Comparison of ENCODE assay signal across 18 mouse cellular contexts in the genomic region with DNA sequence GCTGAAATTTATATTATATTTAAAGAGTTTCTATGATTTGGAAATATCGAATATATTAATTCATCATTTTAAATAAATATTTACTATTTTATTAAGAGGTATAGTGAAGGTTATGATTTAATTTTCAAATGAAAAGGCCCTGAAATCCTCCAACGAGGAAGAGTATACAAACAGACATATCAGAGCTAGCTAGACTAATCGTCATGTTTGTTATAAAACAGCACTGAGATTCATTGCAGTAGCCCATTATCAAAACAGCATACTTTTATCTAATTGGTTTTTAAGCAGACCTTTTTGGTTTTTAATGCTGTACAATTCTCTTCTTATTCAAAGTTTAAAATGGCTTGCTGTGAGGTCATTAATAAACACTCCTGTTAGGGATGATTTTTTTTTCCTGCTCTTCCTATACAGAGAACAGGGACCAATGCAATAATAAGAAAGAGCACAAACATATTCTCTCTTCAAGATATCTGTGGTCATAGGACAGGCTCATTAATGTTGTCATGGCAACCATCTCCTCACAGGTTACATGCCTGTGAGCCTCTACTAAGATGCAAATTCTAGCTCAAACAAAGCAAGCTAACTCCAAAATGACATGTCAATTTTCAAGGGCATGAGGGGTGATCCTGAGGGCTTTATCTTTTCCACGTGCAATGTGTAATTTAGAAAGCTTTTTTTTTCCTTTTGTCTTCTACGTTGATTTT.
A peak's percentile ranks its signal among the peaks of the same experiment; 100 is the strongest.
DNase-seq lines count a peak whose midpoint lies in the region; ATAC-seq and TF ChIP-seq lines count a peak whose summit lies in the region.
"Had no signal": no experiment of that assay in that cellular context is flagged by ENCODE, and none has a peak within 500 bp of the region (broad histone marks: within the 10 kb centered on the region; RNA-seq: fewer than 3 reads in every experiment).

No protein-coding gene starts in this region.

- no peaks in the 10 kb centered on the region for H3K27me3 ChIP-seq in hindbrain, embryonic 13.5 days
- no peaks in the 10 kb centered on the region for H3K27me3 ChIP-seq in midbrain, embryonic 15.5 days (replicated peaks)
- H3K27me3 ChIP-seq: embryonic facial prominence, embryonic 15.5 days had no signal

- H3K4me3 ChIP-seq in hindbrain, embryonic 13.5 days = no peak overlapping the region
- H3K4me3 ChIP-seq in midbrain, embryonic 15.5 days = no peak overlapping the region
- H3K4me3 ChIP-seq: embryonic facial prominence, embryonic 15.5 days had no signal

- WGBS in hindbrain, embryonic 13.5 days = 52% methylated on average over 5 of the region's 5 CpGs
- 47% methylated on average over 5 of the region's 5 CpGs for WGBS in midbrain, embryonic 15.5 days

- no peak for TF ChIP-seq CTCF in brain, embryonic 14.5 days (IDR thresholded peaks at IDR 0.05; ENCODE audit: borderline replicate concordance, extremely low read depth, insufficient read depth, insufficient read length)

- 0 out of 2 replicates have a peak, but pooled peaks cover 5% of the 10 kb centered on the region for H3K4me1 ChIP-seq in hindbrain, embryonic 13.5 days (replicated peaks)
- 0 out of 2 replicates have a peak, but pooled peaks cover 3% of the 10 kb centered on the region for H3K4me1 ChIP-seq in midbrain, embryonic 15.5 days
- H3K4me1 ChIP-seq: embryonic facial prominence, embryonic 15.5 days had no signal

- peak; percentile 91 for DNase-seq in brain, embryonic 14.5 days (ENCODE audit: low read depth)
- peak; percentile 17 for DNase-seq in embryo, embryonic 11 days
- DNase-seq in ovary, postnatal 10 days (ENCODE audit: low spot score) = no peak
- no peak for DNase-seq in gastrocnemius, postnatal 14 days
- no peak for DNase-seq in kidney, adult 18-20 months
- DNase-seq: cerebellum, adult 11-12 months; gastrocnemius, postnatal 36 days; heart, postnatal 36 days; kidney, adult 2 months; layer of hippocampus, postnatal 36 days; right cerebral cortex, postnatal 14 days had no signal

- H3K36me3 ChIP-seq in hindbrain, embryonic 13.5 days = no peaks in the 10 kb centered on the region
- H3K36me3 ChIP-seq in midbrain, embryonic 15.5 days (replicated peaks) = no peaks in the 10 kb centered on the region
- H3K36me3 ChIP-seq: embryonic facial prominence, embryonic 15.5 days had no signal

- TF ChIP-seq POLR2A in brain, embryonic 14.5 days (IDR thresholded peaks at IDR 0.05; ENCODE audit: borderline replicate concordance, extremely low read depth, insufficient read depth, insufficient read length, poor library complexity, severe bottlenecking) = no peak

- no peaks in the 10 kb centered on the region for H3K9me3 ChIP-seq in hindbrain, embryonic 13.5 days
- H3K9me3 ChIP-seq in midbrain, embryonic 15.5 days = no peaks in the 10 kb centered on the region
- H3K9me3 ChIP-seq: embryonic facial prominence, embryonic 15.5 days had no signal

- intact Hi-C loops in gastrocnemius, postnatal 14 days (cut with DNase I; ENCODE audit: low total_unique reads) = no loop called here

- peak overlapping the region; percentile 37; the same call in 1 of the 2 replicates for H3K27ac ChIP-seq in hindbrain, embryonic 13.5 days
- peak overlapping the region; percentile 60 for H3K27ac ChIP-seq in midbrain, embryonic 15.5 days
- H3K27ac ChIP-seq: embryonic facial prominence, embryonic 15.5 days; liver, embryonic 14.5 days had no signal

- ATAC-seq in hindbrain, embryonic 13.5 days (ENCODE audit: low FRiP score) = peak; percentile 90
- peak; percentile 96 for ATAC-seq in midbrain, embryonic 15.5 days (replicated peaks)
- ATAC-seq in inflammation-experienced regulatory T-cells, adult 6 months = no peak
- ATAC-seq: lung, postnatal 0 days had no signal

- H3K4me2 ChIP-seq in hindbrain, embryonic 13.5 days = no peak overlapping the region
- H3K4me2 ChIP-seq in midbrain, embryonic 15.5 days = no peak overlapping the region
- H3K4me2 ChIP-seq: embryonic facial prominence, embryonic 15.5 days; heart, embryonic 11.5 days had no signal

- no peak overlapping the region for H3K9ac ChIP-seq in hindbrain, embryonic 13.5 days
- H3K9ac ChIP-seq in midbrain, embryonic 15.5 days = no peak overlapping the region
- H3K9ac ChIP-seq: embryonic facial prominence, embryonic 15.5 days; liver, embryonic 14.5 days had no signal

Comparison
In these comparisons a context has a peak if more than half of its experiments do, and no peak if none do; other contexts are left out.
1. DNase-seq: peak in brain, embryonic 14.5 days (single experiment) and embryo, embryonic 11 days (single experiment); none in ovary, postnatal 10 days (single experiment), gastrocnemius, postnatal 14 days (single experiment) and kidney, adult 18-20 months (single experiment).